Comparison of ENCODE assay signal across 9 mouse cellular contexts in the genomic region with DNA sequence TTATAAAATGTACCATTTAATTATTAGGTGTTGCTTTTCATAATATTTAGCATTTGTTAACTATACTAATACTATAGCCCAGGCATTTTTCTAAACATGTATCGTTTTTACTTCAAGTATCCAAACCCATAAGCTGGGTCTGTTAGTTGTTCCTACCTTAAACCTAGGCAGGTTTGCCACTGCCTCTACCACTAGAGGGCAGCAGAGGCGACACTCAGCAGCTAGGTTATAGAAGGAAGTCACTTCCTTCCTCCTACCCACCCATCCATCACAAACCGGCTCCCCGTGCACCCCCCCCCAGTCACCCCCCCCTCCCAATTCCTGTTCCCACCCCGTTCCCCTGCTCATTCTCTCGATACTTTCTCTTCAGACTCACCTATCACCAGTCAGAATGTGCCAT.
DNase-seq lines count a peak whose midpoint lies in the region; ATAC-seq and TF ChIP-seq lines count a peak whose summit lies in the region.
"Had no signal": no experiment of that assay in that cellular context is flagged by ENCODE, and none has a peak within 500 bp of the region (broad histone marks: within the 10 kb centered on the region; RNA-seq: fewer than 3 reads in every experiment).

No protein-coding gene starts in this region.

- H3K79me2 ChIP-seq in liver, adult 2 months (ENCODE audit: control insufficient read depth, insufficient read depth, low read length) = no peaks in the 10 kb centered on the region

- no peaks in the 10 kb centered on the region for H3K9me3 ChIP-seq in liver, embryonic 11.5 days (ENCODE audit: control insufficient read depth, low read length)

- H3K36me3 ChIP-seq in liver, adult 2 months (ENCODE audit: control insufficient read depth, insufficient read depth, low read length) = no peaks in the 10 kb centered on the region
- H3K36me3 ChIP-seq in liver, embryonic 11.5 days (ENCODE audit: control insufficient read depth, insufficient read depth, low read length) = no peaks in the 10 kb centered on the region

- H3K27me3 ChIP-seq in liver, adult 2 months (ENCODE audit: control insufficient read depth, insufficient read depth, low read length) = 0 out of 2 replicates have a peak, but pooled peaks cover 3% of the 10 kb centered on the region
- H3K27me3 ChIP-seq in liver, embryonic 11.5 days (replicated peaks; ENCODE audit: control insufficient read depth, insufficient read depth, low read length) = peaks cover 7% of the 10 kb centered on the region; the same call in 1 of the 2 replicates

- no peak overlapping the region for H3K4me2 ChIP-seq in liver, embryonic 11.5 days

- peaks cover 4% of the 10 kb centered on the region; the same call in 1 of the 2 replicates for H3K4me1 ChIP-seq in liver, adult 2 months (ENCODE audit: control insufficient read depth, insufficient read depth, low read length)
- no peaks in the 10 kb centered on the region for H3K4me1 ChIP-seq in liver, embryonic 11.5 days (replicated peaks; ENCODE audit: control insufficient read depth, insufficient read depth, low read length)

- no peak overlapping the region; the same call in 1 of the 2 replicates for H3K9ac ChIP-seq in liver, adult 2 months (ENCODE audit: low read depth, low read length)
- H3K9ac ChIP-seq in liver, embryonic 11.5 days (ENCODE audit: low read depth, low read length) = no peak overlapping the region

- 13% methylated on average over 6 of the region's 6 CpGs for WGBS in liver, adult 2 months
- 13% methylated on average over 6 of the region's 6 CpGs for WGBS in liver, embryonic 11.5 days

- peak; percentile 78 for TF ChIP-seq CTCF in liver, adult 2 months (IDR thresholded peaks at IDR 0.05; ENCODE audit: low read depth, low read length)

- peak; percentile 28 for DNase-seq in liver, adult 2 months (ENCODE audit: extremely low read depth, low read depth, low spot score)
- DNase-seq in liver, embryonic 11.5 days (ENCODE audit: low spot score) = no peak
- DNase-seq in adrenal gland, adult (ENCODE audit: inconsistent age in 2 of 2, low spot score in 1 of 2) = peak; percentile 49 to 78
- peak; percentile 69 for DNase-seq in embryo, embryonic 10.5 days (ENCODE audit: low spot score)
- DNase-seq in kidney, postnatal 10 days = peak; percentile 86
- peak; percentile 74 for DNase-seq in lung, postnatal 10 days
- DNase-seq in spleen, adult 12 weeks (ENCODE audit: low spot score) = peak; percentile 39

- no peak overlapping the region for H3K27ac ChIP-seq in liver, adult 2 months (replicated peaks; ENCODE audit: insufficient read depth, low read depth, low read length)
- H3K27ac ChIP-seq in liver, embryonic 11.5 days (ENCODE audit: low read depth, low read length) = no peak overlapping the region

- no peak overlapping the region for H3K4me3 ChIP-seq in liver, adult 2 months (ENCODE audit: insufficient read depth, low read depth, low read length)
- no peak overlapping the region for H3K4me3 ChIP-seq in liver, embryonic 11.5 days (ENCODE audit: low read depth, low read length)
- H3K4me3 ChIP-seq: myocyte had no signal

- ATAC-seq in liver, embryonic 11.5 days (replicated peaks; ENCODE audit: low FRiP score) = no peak
- ATAC-seq in activated CD4-positive, CD25-positive, alpha-beta regulatory T cell, adult 4 months = no peak

- TF ChIP-seq POLR2A in liver, adult 2 months (IDR thresholded peaks at IDR 0.05; ENCODE audit: extremely low read depth, insufficient read depth, low read length) = no peak
